Mouse (Mus musculus): Measurements from ENCODE around the gene Eps8. TPM values are rescaled to one million over a fixed set of nuclear protein-coding genes. Genes with fewer than 3 reads are reported as not detected.

The Eps8 gene
- polyA plus RNA-seq, 2 experiments: 14.9 to 33.3 TPM

- H3K9me3 ChIP-seq (ENCODE audit: control insufficient read depth, low read length): no peaks in the 10 kb centered on the region
Measured at GRCm38 (mm10) chr6:137644893-137645292, 9.8 kb downstream of the Eps8 start.

GRCm38 (mm10) chr6:137643814-137644213 lies 10.9 kb downstream of the Eps8 start:
- no peaks in the 10 kb centered on the region for H3K27me3 ChIP-seq (ENCODE audit: control insufficient read depth, insufficient read depth, low read length)
- TF ChIP-seq POLR2A (IDR thresholded peaks at IDR 0.05; ENCODE audit: borderline replicate concordance, extremely low read depth, insufficient read depth, insufficient read length): no peak
- no peak for DNase-seq (ENCODE audit: low spot score)
- no peak overlapping the region for H3K9ac ChIP-seq (ENCODE audit: low read depth, low read length, severe bottlenecking)
- WGBS: 81% methylated on average over 4 of the region's 4 CpGs
- ATAC-seq (ENCODE audit: low FRiP score, low read depth): no peak
- no peak overlapping the region for H3K27ac ChIP-seq (replicated peaks; ENCODE audit: low read depth, low read length)
- H3K4me1 ChIP-seq (ENCODE audit: control insufficient read depth, insufficient read depth, low read length): no peaks in the 10 kb centered on the region
- H3K36me3 ChIP-seq (ENCODE audit: control insufficient read depth, insufficient read depth, low read length): no peaks in the 10 kb centered on the region
- H3K4me2 ChIP-seq (replicated peaks; ENCODE audit: low read depth, low read length, severe bottlenecking): no peak overlapping the region
- H3K4me3 ChIP-seq (replicated peaks; ENCODE audit: low read length): no peak overlapping the region
- no peaks in the 10 kb centered on the region for H3K9me3 ChIP-seq (ENCODE audit: control insufficient read depth, low read length)

More at GRCm38 (mm10) chr6:137644893-137645292, 9.8 kb downstream of the Eps8 start:
- 85% methylated on average over 5 of the region's 5 CpGs for WGBS
- Histone ChIP-seq H3K9ac (ENCODE audit: low read depth, low read length, severe bottlenecking) (no peak overlapping the region), H3K27me3 (ENCODE audit: control insufficient read depth, insufficient read depth, low read length) (no peaks in the 10 kb centered on the region), H3K36me3 (ENCODE audit: control insufficient read depth, insufficient read depth, low read length) (no peaks in the 10 kb centered on the region), H3K4me2 (replicated peaks; ENCODE audit: low read depth, low read length, severe bottlenecking) (no peak overlapping the region), H3K4me1 (ENCODE audit: control insufficient read depth, insufficient read depth, low read length) (peaks cover 4% of the 10 kb centered on the region; the same call in 1 of the 2 replicates), H3K4me3 (replicated peaks; ENCODE audit: low read length) (no peak overlapping the region), H3K27ac (replicated peaks; ENCODE audit: low read depth, low read length) (no peak overlapping the region)
- ATAC-seq (ENCODE audit: low FRiP score, low read depth) (no peak), DNase-seq (ENCODE audit: low spot score) (no peak)
- TF ChIP-seq POLR2A (IDR thresholded peaks at IDR 0.05; ENCODE audit: borderline replicate concordance, extremely low read depth, insufficient read depth, insufficient read length): no peak

DNA sequence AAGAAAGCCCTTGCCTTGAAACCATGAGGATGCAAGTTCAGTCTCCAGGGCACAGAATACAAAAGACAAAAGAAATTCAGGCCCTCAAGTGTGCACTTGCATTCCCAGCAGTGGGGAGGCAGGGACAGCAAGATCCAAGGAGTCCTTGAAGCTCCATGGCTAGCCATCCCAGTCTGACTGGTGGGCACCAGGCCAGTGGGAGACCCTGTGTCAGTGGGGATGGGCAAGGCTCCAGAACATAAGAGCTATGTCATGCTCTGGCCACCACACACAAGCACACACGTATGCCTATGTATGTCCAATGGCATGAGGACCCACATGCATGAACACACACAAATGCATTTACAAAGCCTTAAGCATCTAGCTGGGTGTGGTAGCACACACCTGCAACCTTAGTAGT lies 13.0 kb downstream of the Eps8 start:
- DNase-seq (ENCODE audit: low spot score): no peak
- Histone ChIP-seq H3K4me1 (ENCODE audit: control insufficient read depth, insufficient read depth, low read length) (no peaks in the 10 kb centered on the region), H3K4me2 (replicated peaks; ENCODE audit: low read depth, low read length, severe bottlenecking) (no peak overlapping the region), H3K4me3 (replicated peaks; ENCODE audit: low read length) (no peak overlapping the region), H3K9ac (ENCODE audit: low read depth, low read length, severe bottlenecking) (no peak overlapping the region), H3K36me3 (ENCODE audit: control insufficient read depth, insufficient read depth, low read length) (no peaks in the 10 kb centered on the region), H3K9me3 (ENCODE audit: control insufficient read depth, low read length) (no peaks in the 10 kb centered on the region), H3K27me3 (ENCODE audit: control insufficient read depth, insufficient read depth, low read length) (no peaks in the 10 kb centered on the region), H3K27ac (replicated peaks; ENCODE audit: low read depth, low read length) (no peak overlapping the region)
- WGBS: 100% methylated on average over 1 of the region's 1 CpGs
- ATAC-seq (ENCODE audit: low FRiP score, low read depth): no peak
- no peak for TF ChIP-seq POLR2A (IDR thresholded peaks at IDR 0.05; ENCODE audit: borderline replicate concordance, extremely low read depth, insufficient read depth, insufficient read length)

GRCm38 (mm10) chr6:137638834-137639567 lies 15.7 kb downstream of the Eps8 start:
- Histone ChIP-seq H3K9me3 (ENCODE audit: control insufficient read depth, low read length) (no peaks in the 10 kb centered on the region), H3K4me3 (replicated peaks; ENCODE audit: low read length) (no peak overlapping the region), H3K27ac (replicated peaks; ENCODE audit: low read depth, low read length) (no peak overlapping the region), H3K36me3 (ENCODE audit: control insufficient read depth, insufficient read depth, low read length) (no peaks in the 10 kb centered on the region), H3K9ac (ENCODE audit: low read depth, low read length, severe bottlenecking) (no peak overlapping the region), H3K4me2 (replicated peaks; ENCODE audit: low read depth, low read length, severe bottlenecking) (no peak overlapping the region), H3K27me3 (ENCODE audit: control insufficient read depth, insufficient read depth, low read length) (no peaks in the 10 kb centered on the region), H3K4me1 (ENCODE audit: control insufficient read depth, insufficient read depth, low read length) (peaks cover under 1% of the 10 kb centered on the region; the same call in 1 of the 2 replicates)
- 88% methylated on average over 11 of the region's 11 CpGs for WGBS
- ATAC-seq (ENCODE audit: low FRiP score, low read depth) (no peak), DNase-seq (ENCODE audit: low spot score) (no peak)
- no peak for TF ChIP-seq POLR2A (IDR thresholded peaks at IDR 0.05; ENCODE audit: borderline replicate concordance, extremely low read depth, insufficient read depth, insufficient read length)

DNA sequence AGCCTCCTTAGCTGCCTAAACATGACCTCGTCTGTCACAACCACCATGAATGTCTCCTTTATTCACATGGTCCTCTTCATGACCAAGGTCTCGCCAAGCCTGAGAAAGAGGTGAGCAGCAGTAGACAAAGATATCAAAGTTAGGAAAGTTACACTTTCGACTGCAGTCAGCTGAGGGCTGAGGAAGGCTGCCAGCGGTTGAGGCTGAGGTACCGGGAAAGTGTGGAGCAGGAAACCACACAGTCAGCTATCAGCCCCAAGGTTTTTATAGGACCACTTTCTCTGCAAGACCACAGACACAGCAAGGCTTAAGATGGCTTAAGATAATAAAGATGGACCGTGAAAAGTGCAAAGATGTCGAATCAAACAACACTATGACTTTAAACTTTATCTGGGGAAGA lies 17.2 kb downstream of the Eps8 start:
- no peak overlapping the region for H3K4me2 ChIP-seq (replicated peaks; ENCODE audit: low read depth, low read length, severe bottlenecking)
- no peak overlapping the region for H3K27ac ChIP-seq (replicated peaks; ENCODE audit: low read depth, low read length)
- DNase-seq (ENCODE audit: low spot score) (no peak), ATAC-seq (ENCODE audit: low FRiP score, low read depth) (no peak; the same call in 1 of the 2 replicates)
- H3K4me1 ChIP-seq (ENCODE audit: control insufficient read depth, insufficient read depth, low read length): peaks cover 11% of the 10 kb centered on the region
- 57% methylated on average over 7 of the region's 7 CpGs for WGBS
- H3K9ac ChIP-seq (ENCODE audit: low read depth, low read length, severe bottlenecking): no peak overlapping the region
- H3K27me3 ChIP-seq (ENCODE audit: control insufficient read depth, insufficient read depth, low read length): no peaks in the 10 kb centered on the region
- TF ChIP-seq POLR2A (IDR thresholded peaks at IDR 0.05; ENCODE audit: borderline replicate concordance, extremely low read depth, insufficient read depth, insufficient read length): no peak
- no peak overlapping the region for H3K4me3 ChIP-seq (replicated peaks; ENCODE audit: low read length)
- H3K9me3 ChIP-seq (ENCODE audit: control insufficient read depth, low read length): no peaks in the 10 kb centered on the region
- H3K36me3 ChIP-seq (ENCODE audit: control insufficient read depth, insufficient read depth, low read length): no peaks in the 10 kb centered on the region

Data from limb, embryonic 14.5 days (tissue).